Mouse (Mus musculus): ENCODE measurements around the gene Eef1akmt2. TPM values are rescaled to one million over a fixed set of nuclear protein-coding genes. Genes with fewer than 3 reads are reported as not detected.

The Eef1akmt2 gene
- polyA plus RNA-seq, 1 experiment from 2014 or later = 56.5 TPM

- H3K9me3 ChIP-seq (replicated peaks; ENCODE audit: control insufficient read depth, low read length) = no peaks in the 10 kb centered on the region
- H3K4me1 ChIP-seq (ENCODE audit: control insufficient read depth, insufficient read depth, low read length) = peaks cover 9% of the 10 kb centered on the region
- no peak overlapping the region for H3K4me3 ChIP-seq (replicated peaks; ENCODE audit: low read length)
- no peak overlapping the region for H3K4me2 ChIP-seq (ENCODE audit: low read depth, low read length)
- H3K27ac ChIP-seq (ENCODE audit: low read length) = no peak overlapping the region
- H3K9ac ChIP-seq (ENCODE audit: low read length) = no peak overlapping the region
- peaks cover 5% of the 10 kb centered on the region; the same call in 1 of the 2 replicates for H3K36me3 ChIP-seq (ENCODE audit: control insufficient read depth, insufficient read depth, low read length)
- no peak for ATAC-seq (ENCODE audit: insufficient read depth, low FRiP score)
- no peaks in the 10 kb centered on the region for H3K27me3 ChIP-seq (ENCODE audit: control insufficient read depth, insufficient read depth, low read length)
- WGBS = 66% methylated on average over 4 of the region's 4 CpGs
These were observed 1.5 kb upstream of the Eef1akmt2 start for GRCm38 (mm10) chr7:132853946-132854345.

- no peaks in the 10 kb centered on the region for H3K9me3 ChIP-seq (replicated peaks; ENCODE audit: control insufficient read depth, low read length)
- H3K4me2 ChIP-seq (ENCODE audit: low read depth, low read length) = no peak overlapping the region
- H3K9ac ChIP-seq (ENCODE audit: low read length) = no peak overlapping the region
- 86% methylated on average over 6 of the region's 6 CpGs for WGBS
- no peak overlapping the region for H3K27ac ChIP-seq (ENCODE audit: low read length)
- ATAC-seq (ENCODE audit: insufficient read depth, low FRiP score) = no peak
- peaks cover 9% of the 10 kb centered on the region for H3K4me1 ChIP-seq (ENCODE audit: control insufficient read depth, insufficient read depth, low read length)
- no peak overlapping the region for H3K4me3 ChIP-seq (replicated peaks; ENCODE audit: low read length)
- H3K36me3 ChIP-seq (ENCODE audit: control insufficient read depth, insufficient read depth, low read length) = peaks cover 10% of the 10 kb centered on the region; the same call in 1 of the 2 replicates
- H3K27me3 ChIP-seq (ENCODE audit: control insufficient read depth, insufficient read depth, low read length) = no peaks in the 10 kb centered on the region
These were observed 888 bp upstream of the Eef1akmt2 start for GRCm38 (mm10) chr7:132853361-132853760.

GRCm38 (mm10) chr7:132843152-132843551 lies 9.3 kb downstream of the Eef1akmt2 start:
- H3K9ac ChIP-seq (ENCODE audit: low read length) = no peak overlapping the region
- no peak for ATAC-seq (ENCODE audit: insufficient read depth, low FRiP score)
- H3K9me3 ChIP-seq (replicated peaks; ENCODE audit: control insufficient read depth, low read length) = no peaks in the 10 kb centered on the region
- no peak overlapping the region for H3K4me2 ChIP-seq (ENCODE audit: low read depth, low read length)
- H3K4me1 ChIP-seq (ENCODE audit: control insufficient read depth, insufficient read depth, low read length) = no peaks in the 10 kb centered on the region
- 87% methylated on average over 3 of the region's 3 CpGs for WGBS
- peaks cover 5% of the 10 kb centered on the region; the same call in 1 of the 2 replicates for H3K36me3 ChIP-seq (ENCODE audit: control insufficient read depth, insufficient read depth, low read length)
- H3K4me3 ChIP-seq (replicated peaks; ENCODE audit: low read length) = no peak overlapping the region
- no peaks in the 10 kb centered on the region for H3K27me3 ChIP-seq (ENCODE audit: control insufficient read depth, insufficient read depth, low read length)
- no peak overlapping the region for H3K27ac ChIP-seq (ENCODE audit: low read length)

- no peaks in the 10 kb centered on the region for H3K27me3 ChIP-seq (ENCODE audit: control insufficient read depth, insufficient read depth, low read length)
- ATAC-seq (ENCODE audit: insufficient read depth, low FRiP score) = no peak
- peaks cover under 1% of the 10 kb centered on the region; the same call in 1 of the 2 replicates for H3K36me3 ChIP-seq (ENCODE audit: control insufficient read depth, insufficient read depth, low read length)
- no peaks in the 10 kb centered on the region for H3K4me1 ChIP-seq (ENCODE audit: control insufficient read depth, insufficient read depth, low read length)
- no peak overlapping the region for H3K9ac ChIP-seq (ENCODE audit: low read length)
- no peaks in the 10 kb centered on the region for H3K9me3 ChIP-seq (replicated peaks; ENCODE audit: control insufficient read depth, low read length)
- 96% methylated on average over 1 of the region's 1 CpGs for WGBS
- H3K27ac ChIP-seq (ENCODE audit: low read length) = no peak overlapping the region
- no peak overlapping the region for H3K4me3 ChIP-seq (replicated peaks; ENCODE audit: low read length)
- H3K4me2 ChIP-seq (ENCODE audit: low read depth, low read length) = no peak overlapping the region
These were observed 10.0 kb downstream of the Eef1akmt2 start for GRCm38 (mm10) chr7:132842455-132842854.

DNA sequence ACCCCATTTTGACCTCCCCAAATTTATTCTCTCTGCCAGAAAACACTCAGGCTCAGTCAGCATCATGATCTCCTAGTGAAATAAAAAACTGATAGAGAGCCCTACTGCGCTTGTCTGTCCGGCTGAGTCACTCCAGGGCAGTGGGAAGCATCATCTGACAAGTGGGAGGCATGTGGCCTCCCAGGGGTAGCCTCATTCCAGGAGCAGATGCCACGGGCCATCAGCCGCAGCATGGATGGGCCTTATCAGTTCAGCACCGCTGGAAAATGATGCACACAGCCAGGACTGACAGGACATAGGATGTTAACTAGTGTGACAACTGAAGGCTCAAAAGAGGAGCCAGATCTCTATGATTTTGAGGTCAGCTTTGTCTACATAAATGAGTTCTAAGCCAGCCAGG lies 11.2 kb downstream of the Eef1akmt2 start:
- H3K9me3 ChIP-seq (replicated peaks; ENCODE audit: control insufficient read depth, low read length) = no peaks in the 10 kb centered on the region
- no peaks in the 10 kb centered on the region for H3K4me1 ChIP-seq (ENCODE audit: control insufficient read depth, insufficient read depth, low read length)
- H3K36me3 ChIP-seq (ENCODE audit: control insufficient read depth, insufficient read depth, low read length) = no peaks in the 10 kb centered on the region; the same call in 1 of the 2 replicates
- H3K27ac ChIP-seq (ENCODE audit: low read length) = no peak overlapping the region
- ATAC-seq (ENCODE audit: insufficient read depth, low FRiP score) = no peak
- H3K27me3 ChIP-seq (ENCODE audit: control insufficient read depth, insufficient read depth, low read length) = no peaks in the 10 kb centered on the region
- H3K4me2 ChIP-seq (ENCODE audit: low read depth, low read length) = no peak overlapping the region
- 82% methylated on average over 5 of the region's 5 CpGs for WGBS
- no peak overlapping the region for H3K9ac ChIP-seq (ENCODE audit: low read length)
- no peak overlapping the region for H3K4me3 ChIP-seq (replicated peaks; ENCODE audit: low read length)

DNA sequence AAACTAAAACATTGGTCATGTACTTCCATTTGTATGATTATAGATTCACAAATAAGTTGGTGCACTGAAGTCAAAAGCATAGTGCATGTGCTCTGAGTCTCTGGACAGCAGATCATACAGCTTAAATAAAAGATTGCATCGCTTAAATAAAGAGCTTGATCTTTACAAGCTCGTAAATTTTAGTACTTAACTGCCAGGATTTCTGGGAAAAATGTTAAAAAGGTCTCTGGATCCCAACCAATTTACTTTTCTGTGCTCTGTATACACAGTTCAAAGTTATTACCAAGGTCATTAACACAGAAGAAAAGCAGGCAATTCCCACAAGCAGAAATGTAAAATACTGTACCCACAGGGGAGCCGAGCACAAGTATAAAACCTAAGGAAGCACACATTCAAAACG lies 21.5 kb downstream of the Eef1akmt2 start:
- Histone ChIP-seq H3K27me3 (ENCODE audit: control insufficient read depth, insufficient read depth, low read length) (no peaks in the 10 kb centered on the region), H3K27ac (ENCODE audit: low read length) (no peak overlapping the region), H3K9ac (ENCODE audit: low read length) (no peak overlapping the region), H3K36me3 (ENCODE audit: control insufficient read depth, insufficient read depth, low read length) (peaks cover 15% of the 10 kb centered on the region; the same call in 1 of the 2 replicates), H3K4me2 (ENCODE audit: low read depth, low read length) (no peak overlapping the region), H3K4me1 (ENCODE audit: control insufficient read depth, insufficient read depth, low read length) (no peaks in the 10 kb centered on the region), H3K9me3 (replicated peaks; ENCODE audit: control insufficient read depth, low read length) (no peaks in the 10 kb centered on the region), H3K4me3 (replicated peaks; ENCODE audit: low read length) (no peak overlapping the region)
- 77% methylated on average over 4 of the region's 4 CpGs for WGBS
- no peak for ATAC-seq (ENCODE audit: insufficient read depth, low FRiP score)

- H3K27me3 ChIP-seq (ENCODE audit: control insufficient read depth, insufficient read depth, low read length) = no peaks in the 10 kb centered on the region
- no peaks in the 10 kb centered on the region for H3K9me3 ChIP-seq (replicated peaks; ENCODE audit: control insufficient read depth, low read length)
- no peak for ATAC-seq (ENCODE audit: insufficient read depth, low FRiP score)
- no peak overlapping the region for H3K27ac ChIP-seq (ENCODE audit: low read length)
- no peaks in the 10 kb centered on the region for H3K4me1 ChIP-seq (ENCODE audit: control insufficient read depth, insufficient read depth, low read length)
- peaks cover 4% of the 10 kb centered on the region; the same call in 1 of the 2 replicates for H3K36me3 ChIP-seq (ENCODE audit: control insufficient read depth, insufficient read depth, low read length)
- no peak overlapping the region for H3K4me3 ChIP-seq (replicated peaks; ENCODE audit: low read length)
- no peak overlapping the region for H3K9ac ChIP-seq (ENCODE audit: low read length)
- 17% methylated on average over 1 of the region's 1 CpGs for WGBS
- no peak overlapping the region for H3K4me2 ChIP-seq (ENCODE audit: low read depth, low read length)
These were observed 28.0 kb downstream of the Eef1akmt2 start for GRCm38 (mm10) chr7:132824346-132825022.

GRCm38 (mm10) chr7:132823832-132824231 lies 28.6 kb downstream of the Eef1akmt2 start:
- Histone ChIP-seq H3K4me1 (ENCODE audit: control insufficient read depth, insufficient read depth, low read length) (no peaks in the 10 kb centered on the region), H3K36me3 (ENCODE audit: control insufficient read depth, insufficient read depth, low read length) (peaks cover 4% of the 10 kb centered on the region; the same call in 1 of the 2 replicates), H3K4me2 (ENCODE audit: low read depth, low read length) (no peak overlapping the region), H3K4me3 (replicated peaks; ENCODE audit: low read length) (no peak overlapping the region), H3K27ac (ENCODE audit: low read length) (no peak overlapping the region), H3K9me3 (replicated peaks; ENCODE audit: control insufficient read depth, low read length) (no peaks in the 10 kb centered on the region), H3K27me3 (ENCODE audit: control insufficient read depth, insufficient read depth, low read length) (no peaks in the 10 kb centered on the region), H3K9ac (ENCODE audit: low read length) (no peak overlapping the region)
- no peak for ATAC-seq (ENCODE audit: insufficient read depth, low FRiP score)

GRCm38 (mm10) chr7:132820692-132821091 lies 31.8 kb downstream of the Eef1akmt2 start:
- Histone ChIP-seq H3K27ac (ENCODE audit: low read length) (no peak overlapping the region), H3K9me3 (replicated peaks; ENCODE audit: control insufficient read depth, low read length) (no peaks in the 10 kb centered on the region), H3K36me3 (ENCODE audit: control insufficient read depth, insufficient read depth, low read length) (peaks cover 4% of the 10 kb centered on the region; the same call in 1 of the 2 replicates), H3K27me3 (ENCODE audit: control insufficient read depth, insufficient read depth, low read length) (no peaks in the 10 kb centered on the region), H3K4me2 (ENCODE audit: low read depth, low read length) (no peak overlapping the region), H3K4me3 (replicated peaks; ENCODE audit: low read length) (no peak overlapping the region), H3K9ac (ENCODE audit: low read length) (no peak overlapping the region), H3K4me1 (ENCODE audit: control insufficient read depth, insufficient read depth, low read length) (0 out of 2 replicates have a peak, but pooled peaks cover 2% of the 10 kb centered on the region)
- ATAC-seq (ENCODE audit: insufficient read depth, low FRiP score) = no peak
- WGBS = 77% methylated on average over 3 of the region's 3 CpGs
